Mouse (Mus musculus): Measurements from ENCODE around the gene Mycbp. TPM values are rescaled to one million over a fixed set of nuclear protein-coding genes. Genes with fewer than 3 reads are reported as not detected.
A peak's percentile ranks its signal among the peaks of the same experiment; 100 is the strongest.
"Not testable (repeated sequence)": the region's sequence is repeated elsewhere in the genome, so short reads cannot be mapped to it uniquely, and the experiment has no call there.

The Mycbp gene
- polyA plus RNA-seq, 1 experiment from 2014 or later = 68.6 TPM

DNA sequence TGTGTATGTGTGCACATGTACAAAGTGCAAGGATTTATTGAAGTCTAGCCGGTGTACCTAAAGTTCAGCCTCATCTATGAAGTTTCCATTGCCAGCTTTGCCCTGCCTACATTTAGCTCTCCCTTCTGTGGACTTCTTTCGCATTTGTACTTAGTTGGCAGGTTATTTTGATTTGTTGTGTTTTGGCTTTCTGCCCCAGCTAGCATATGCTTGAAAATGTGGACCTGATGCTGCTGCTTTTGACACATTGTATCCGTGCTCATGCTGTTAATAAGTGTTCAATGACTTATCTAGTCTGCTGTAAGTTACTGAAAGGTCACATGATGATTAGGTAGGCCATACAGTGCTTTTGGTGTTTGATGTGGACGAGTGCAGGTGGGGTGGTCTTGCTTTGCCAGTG, 29.7 kb downstream of the Mycbp start:
- H3K4me1 ChIP-seq (ENCODE audit: insufficient read depth, low read length) = no peaks in the 10 kb centered on the region
- 92% methylated on average over 4 of the region's 4 CpGs for WGBS
- no peak overlapping the region for H3K4me3 ChIP-seq (ENCODE audit: low read length)
- H3K9me3 ChIP-seq (ENCODE audit: low read length) = no peaks in the 10 kb centered on the region
- peaks cover 53% of the 10 kb centered on the region for H3K36me3 ChIP-seq (ENCODE audit: insufficient read depth, low read length)
- no peak for ATAC-seq (ENCODE audit: low FRiP score, low TSS enrichment)
- H3K27me3 ChIP-seq (ENCODE audit: insufficient read depth, low read length) = no peaks in the 10 kb centered on the region
- H3K4me2 ChIP-seq (replicated peaks; ENCODE audit: low read depth, low read length) = no peak overlapping the region
- no peak overlapping the region for H3K9ac ChIP-seq (replicated peaks; ENCODE audit: low read length)
- no peak overlapping the region for H3K27ac ChIP-seq (ENCODE audit: low read length)

DNA sequence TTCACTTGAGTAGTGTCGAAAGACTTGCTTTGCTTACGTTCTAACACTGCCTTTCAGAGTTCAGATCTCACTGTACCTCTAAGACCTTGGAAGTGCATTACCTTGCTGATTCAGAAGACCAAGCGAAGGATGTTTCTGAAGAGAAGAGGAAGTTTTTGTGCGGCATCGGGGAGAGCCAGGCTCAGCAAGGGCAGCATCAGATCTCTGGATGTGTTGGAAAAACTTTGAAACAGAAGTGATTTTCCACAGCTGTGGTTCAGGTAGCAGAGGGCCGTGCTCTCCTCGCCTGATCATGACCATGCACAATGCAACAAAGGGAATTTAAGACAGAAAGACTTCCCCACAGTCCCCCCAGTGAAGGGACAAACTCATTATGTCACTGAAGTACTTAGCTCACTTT, 31.4 kb downstream of the Mycbp start:
- H3K9ac ChIP-seq (replicated peaks; ENCODE audit: low read length) = no peak overlapping the region
- peaks cover 37% of the 10 kb centered on the region for H3K36me3 ChIP-seq (ENCODE audit: insufficient read depth, low read length)
- 92% methylated on average over 7 of the region's 7 CpGs for WGBS
- no peak overlapping the region for H3K27ac ChIP-seq (ENCODE audit: low read length)
- H3K9me3 ChIP-seq (ENCODE audit: low read length) = no peaks in the 10 kb centered on the region
- H3K4me3 ChIP-seq (ENCODE audit: low read length) = no peak overlapping the region
- H3K27me3 ChIP-seq (ENCODE audit: insufficient read depth, low read length) = no peaks in the 10 kb centered on the region
- no peak for ATAC-seq (ENCODE audit: low FRiP score, low TSS enrichment)
- no peaks in the 10 kb centered on the region for H3K4me1 ChIP-seq (ENCODE audit: insufficient read depth, low read length)
- H3K4me2 ChIP-seq (replicated peaks; ENCODE audit: low read depth, low read length) = no peak overlapping the region

GRCm38 (mm10) chr4:123939838-123940237, 35.2 kb downstream of the Mycbp start:
- Histone ChIP-seq H3K4me3 (ENCODE audit: low read length) (no peak overlapping the region), H3K36me3 (ENCODE audit: insufficient read depth, low read length) (peaks cover 21% of the 10 kb centered on the region), H3K27me3 (ENCODE audit: insufficient read depth, low read length) (no peaks in the 10 kb centered on the region), H3K9me3 (ENCODE audit: low read length) (no peaks in the 10 kb centered on the region), H3K9ac (replicated peaks; ENCODE audit: low read length) (no peak overlapping the region), H3K4me1 (ENCODE audit: insufficient read depth, low read length) (no peaks in the 10 kb centered on the region), H3K4me2 (replicated peaks; ENCODE audit: low read depth, low read length) (no peak overlapping the region), H3K27ac (ENCODE audit: low read length) (no peak overlapping the region)
- ATAC-seq (ENCODE audit: low FRiP score, low TSS enrichment) = no peak
- 4% methylated on average over 4 of the region's 4 CpGs for WGBS

DNA sequence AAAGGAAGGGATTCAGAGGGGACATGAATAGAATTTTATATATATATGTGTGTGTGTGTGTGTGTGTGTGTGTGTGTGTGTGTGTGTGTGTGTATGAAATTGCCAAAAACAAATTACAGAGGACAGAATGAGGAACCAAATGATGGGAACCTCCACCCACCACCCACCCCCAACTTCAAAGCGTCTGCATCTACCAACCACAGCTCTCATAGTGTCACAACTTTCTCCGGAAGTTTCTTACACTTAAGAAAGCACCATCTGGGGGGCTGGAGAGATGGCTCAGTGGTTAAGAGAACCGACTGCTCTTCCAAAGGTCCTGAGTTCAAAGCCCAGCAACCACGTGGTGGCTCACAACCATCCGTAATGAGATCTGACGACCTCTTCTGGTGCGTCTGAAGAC, 36.2 kb downstream of the Mycbp start:
- 66% methylated on average over 7 of the region's 7 CpGs for WGBS
- H3K9ac ChIP-seq (replicated peaks; ENCODE audit: low read length); H3K27me3 ChIP-seq (ENCODE audit: insufficient read depth, low read length); H3K4me2 ChIP-seq (replicated peaks; ENCODE audit: low read depth, low read length); H3K27ac ChIP-seq (ENCODE audit: low read length); ATAC-seq (ENCODE audit: low FRiP score, low TSS enrichment); H3K4me1 ChIP-seq (ENCODE audit: insufficient read depth, low read length); H3K4me3 ChIP-seq (ENCODE audit: low read length); H3K9me3 ChIP-seq (ENCODE audit: low read length): not testable (repeated sequence)
- H3K36me3 ChIP-seq (ENCODE audit: insufficient read depth, low read length) = peaks cover 14% of the 10 kb centered on the region

DNA sequence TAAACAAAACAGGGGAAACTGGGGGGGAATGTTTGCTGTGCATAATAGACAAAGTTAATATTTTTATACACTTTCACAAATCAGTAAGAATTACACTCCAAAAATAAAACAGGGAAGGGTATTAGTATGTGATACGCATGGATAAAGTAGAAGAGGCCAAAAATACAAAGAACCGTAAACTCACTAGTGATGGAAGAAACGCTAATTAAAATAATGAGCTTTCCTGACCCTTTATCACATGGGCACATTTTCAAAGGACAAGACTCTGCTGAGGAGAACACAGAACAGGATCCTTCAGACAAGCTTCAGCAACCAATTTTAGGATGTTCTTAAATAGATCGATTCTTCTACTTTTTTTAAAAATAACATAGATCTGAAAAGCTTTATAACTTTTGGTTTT, 42.1 kb downstream of the Mycbp start:
- WGBS = 81% methylated on average over 4 of the region's 4 CpGs
- no peak overlapping the region for H3K4me3 ChIP-seq (ENCODE audit: low read length)

DNA sequence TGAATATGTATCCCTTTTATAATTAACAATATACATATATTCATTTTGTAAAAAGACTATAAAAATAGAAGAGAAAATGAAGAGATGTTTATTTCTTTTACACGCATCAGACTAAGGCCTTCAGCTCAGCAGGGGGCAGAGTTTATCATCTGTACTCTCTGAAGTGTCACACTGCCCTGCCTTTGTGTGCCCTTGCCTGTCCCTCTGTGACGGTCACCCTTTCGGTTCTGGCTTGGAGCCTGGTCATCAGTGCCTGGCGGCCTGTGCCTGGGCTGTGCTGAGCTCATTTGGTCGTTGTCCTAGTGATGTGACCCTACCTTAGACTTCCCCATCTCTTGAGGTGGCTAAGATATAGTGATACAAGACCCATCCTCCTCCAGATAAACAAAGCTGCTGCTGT, 42.5 kb downstream of the Mycbp start:
- H3K27me3 ChIP-seq (ENCODE audit: insufficient read depth, low read length) = peaks cover 10% of the 10 kb centered on the region
- WGBS = 58% methylated on average over 5 of the region's 5 CpGs
- no peak for ATAC-seq (ENCODE audit: low FRiP score, low TSS enrichment)

More for the DNA sequence above, 42.1 kb downstream of the Mycbp start:
- no peak overlapping the region for H3K27ac ChIP-seq (ENCODE audit: low read length)
- H3K36me3 ChIP-seq (ENCODE audit: insufficient read depth, low read length) = no peaks in the 10 kb centered on the region
- H3K27me3 ChIP-seq (ENCODE audit: insufficient read depth, low read length) = peaks cover 7% of the 10 kb centered on the region; the same call in 1 of the 2 replicates
- H3K4me1 ChIP-seq (ENCODE audit: insufficient read depth, low read length) = no peaks in the 10 kb centered on the region
- no peak overlapping the region for H3K4me2 ChIP-seq (replicated peaks; ENCODE audit: low read depth, low read length)
- no peaks in the 10 kb centered on the region for H3K9me3 ChIP-seq (ENCODE audit: low read length)
- ATAC-seq (ENCODE audit: low FRiP score, low TSS enrichment) = no peak
- no peak overlapping the region for H3K9ac ChIP-seq (replicated peaks; ENCODE audit: low read length)

GRCm38 (mm10) chr4:123948901-123949300, 44.3 kb downstream of the Mycbp start:
- Histone ChIP-seq H3K9ac (replicated peaks; ENCODE audit: low read length) (no peak overlapping the region), H3K36me3 (ENCODE audit: insufficient read depth, low read length) (no peaks in the 10 kb centered on the region), H3K27ac (ENCODE audit: low read length) (no peak overlapping the region), H3K4me2 (replicated peaks; ENCODE audit: low read depth, low read length) (no peak overlapping the region), H3K4me1 (ENCODE audit: insufficient read depth, low read length) (no peaks in the 10 kb centered on the region), H3K9me3 (ENCODE audit: low read length) (no peaks in the 10 kb centered on the region), H3K27me3 (ENCODE audit: insufficient read depth, low read length) (peaks cover 14% of the 10 kb centered on the region), H3K4me3 (ENCODE audit: low read length) (no peak overlapping the region)
- 82% methylated on average over 6 of the region's 6 CpGs for WGBS
- ATAC-seq (ENCODE audit: low FRiP score, low TSS enrichment) = no peak

More for the DNA sequence above, 42.5 kb downstream of the Mycbp start:
- no peaks in the 10 kb centered on the region for H3K36me3 ChIP-seq (ENCODE audit: insufficient read depth, low read length)
- no peak overlapping the region for H3K27ac ChIP-seq (ENCODE audit: low read length)
- no peak overlapping the region for H3K9ac ChIP-seq (replicated peaks; ENCODE audit: low read length)
- H3K4me1 ChIP-seq (ENCODE audit: insufficient read depth, low read length) = no peaks in the 10 kb centered on the region
- no peak overlapping the region for H3K4me3 ChIP-seq (ENCODE audit: low read length)
- H3K9me3 ChIP-seq (ENCODE audit: low read length) = no peaks in the 10 kb centered on the region
- H3K4me2 ChIP-seq (replicated peaks; ENCODE audit: low read depth, low read length) = no peak overlapping the region

DNA sequence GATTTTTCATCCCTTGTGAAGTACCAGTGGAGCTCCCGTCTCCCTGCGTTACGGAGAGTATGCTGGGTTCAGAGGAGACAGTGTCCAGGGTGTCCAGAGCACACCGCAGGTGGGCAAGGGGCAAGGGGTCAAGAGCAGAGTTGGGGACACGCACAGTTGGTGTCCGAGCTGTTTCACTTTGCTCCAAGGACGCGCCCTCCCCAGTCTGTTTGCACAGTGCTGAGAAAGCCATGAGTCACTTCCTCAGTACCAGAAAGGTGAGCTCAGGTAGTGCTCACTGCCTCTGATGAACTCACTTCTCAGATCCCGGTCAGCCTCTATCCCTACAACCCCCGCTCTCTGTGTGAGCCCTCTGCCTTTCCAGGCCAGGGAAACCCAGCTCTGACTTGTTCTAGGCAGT, 45.0 kb downstream of the Mycbp start:
- Histone ChIP-seq H3K9ac (replicated peaks; ENCODE audit: low read length) (no peak overlapping the region), H3K4me1 (ENCODE audit: insufficient read depth, low read length) (no peaks in the 10 kb centered on the region), H3K27me3 (ENCODE audit: insufficient read depth, low read length) (peaks cover 14% of the 10 kb centered on the region), H3K4me3 (ENCODE audit: low read length) (no peak overlapping the region), H3K27ac (ENCODE audit: low read length) (no peak overlapping the region), H3K9me3 (ENCODE audit: low read length) (no peaks in the 10 kb centered on the region), H3K36me3 (ENCODE audit: insufficient read depth, low read length) (no peaks in the 10 kb centered on the region), H3K4me2 (replicated peaks; ENCODE audit: low read depth, low read length) (no peak overlapping the region)
- WGBS = 73% methylated on average over 10 of the region's 10 CpGs
- ATAC-seq (ENCODE audit: low FRiP score, low TSS enrichment) = peak; percentile 63; the same call in 1 of the 2 replicates

- ATAC-seq (ENCODE audit: low FRiP score, low TSS enrichment) = no peak
- H3K36me3 ChIP-seq (ENCODE audit: insufficient read depth, low read length) = no peaks in the 10 kb centered on the region
- H3K4me3 ChIP-seq (ENCODE audit: low read length) = no peak overlapping the region
Observed at GRCm38 (mm10) chr4:123952059-123952458, 47.4 kb downstream of the Mycbp start.

GRCm38 (mm10) chr4:123956703-123957491, 52.3 kb downstream of the Mycbp start:
- Histone ChIP-seq H3K4me1 (ENCODE audit: insufficient read depth, low read length) (peaks cover 8% of the 10 kb centered on the region; the same call in 1 of the 2 replicates), H3K9me3 (ENCODE audit: low read length) (no peaks in the 10 kb centered on the region), H3K36me3 (ENCODE audit: insufficient read depth, low read length) (no peaks in the 10 kb centered on the region), H3K4me2 (replicated peaks; ENCODE audit: low read depth, low read length) (peak overlapping the region; percentile 44), H3K27ac (ENCODE audit: low read length) (no peak overlapping the region), H3K9ac (replicated peaks; ENCODE audit: low read length) (0 out of 2 replicates have a peak overlapping the region, but pooled peaks have one; percentile 12), H3K27me3 (ENCODE audit: insufficient read depth, low read length) (peaks cover 31% of the 10 kb centered on the region), H3K4me3 (ENCODE audit: low read length) (peak overlapping the region; percentile 13)
- ATAC-seq (ENCODE audit: low FRiP score, low TSS enrichment) = peak; percentile 81
- WGBS = 4% methylated on average over 31 of the region's 31 CpGs

More at GRCm38 (mm10) chr4:123952059-123952458, 47.4 kb downstream of the Mycbp start:
- Histone ChIP-seq H3K9ac (replicated peaks; ENCODE audit: low read length) (no peak overlapping the region), H3K9me3 (ENCODE audit: low read length) (no peaks in the 10 kb centered on the region), H3K27ac (ENCODE audit: low read length) (no peak overlapping the region), H3K4me2 (replicated peaks; ENCODE audit: low read depth, low read length) (no peak overlapping the region), H3K4me1 (ENCODE audit: insufficient read depth, low read length) (peaks cover 3% of the 10 kb centered on the region; the same call in 1 of the 2 replicates), H3K27me3 (ENCODE audit: insufficient read depth, low read length) (peaks cover 29% of the 10 kb centered on the region)
- WGBS = 59% methylated on average over 7 of the region's 8 CpGs

Measured in kidney, embryonic 16.5 days (tissue).